Mouse (Mus musculus) cerebellum, postnatal 25 days (tissue): Measurements from ENCODE around the gene B230219D22Rik.

Experiments
- DNase-seq, 2 experiments: peaks; one replicate each; pipeline ENCODE4 v3.0.0; 2021; ENCODE audit warnings: mixed read lengths in 2 of 2

The B230219D22Rik gene

DNA sequence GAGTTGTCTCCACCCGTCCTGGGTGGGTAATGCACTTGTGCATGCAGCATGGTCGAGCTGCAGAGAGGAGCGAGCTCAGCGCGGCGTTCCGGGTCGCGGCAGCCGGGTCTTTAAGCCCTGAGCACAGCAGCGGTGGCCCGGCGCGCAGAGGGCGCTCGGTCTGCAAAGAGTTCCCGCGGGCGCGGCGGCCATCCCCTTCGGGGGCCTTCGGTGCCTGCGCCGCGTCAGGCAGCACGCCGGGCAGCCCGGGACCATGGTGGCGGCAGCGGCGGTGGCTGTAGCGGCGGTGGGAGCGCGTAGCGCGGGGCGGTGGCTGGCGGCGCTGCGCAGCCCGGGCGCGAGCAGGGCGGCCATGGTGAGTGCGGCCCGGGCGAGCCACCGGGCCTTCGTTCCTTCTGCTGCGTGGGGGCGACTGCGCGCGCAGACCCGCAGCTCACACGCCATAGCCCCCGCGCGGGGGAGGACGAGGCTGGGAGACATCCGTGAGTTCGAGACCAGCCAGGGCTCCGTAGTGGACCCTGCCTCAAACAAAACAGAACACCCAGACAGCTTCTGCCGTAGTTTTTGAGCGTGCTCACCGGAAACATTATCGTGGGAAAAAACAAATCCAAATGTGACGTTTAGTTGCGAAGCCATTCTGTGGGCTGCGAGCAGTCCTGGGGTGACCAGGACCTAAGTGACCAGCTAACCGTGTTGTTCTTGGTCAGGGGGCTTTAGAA, 34.4 kb downstream of the B230219D22Rik start, which contains the start of gene Pcbd2:
Gene Pcbd2 (plus strand): TSS at position 249 of the 719 bp plus-strand sequence.
- DNase-seq, result peak; percentile 88 to 89

DNA sequence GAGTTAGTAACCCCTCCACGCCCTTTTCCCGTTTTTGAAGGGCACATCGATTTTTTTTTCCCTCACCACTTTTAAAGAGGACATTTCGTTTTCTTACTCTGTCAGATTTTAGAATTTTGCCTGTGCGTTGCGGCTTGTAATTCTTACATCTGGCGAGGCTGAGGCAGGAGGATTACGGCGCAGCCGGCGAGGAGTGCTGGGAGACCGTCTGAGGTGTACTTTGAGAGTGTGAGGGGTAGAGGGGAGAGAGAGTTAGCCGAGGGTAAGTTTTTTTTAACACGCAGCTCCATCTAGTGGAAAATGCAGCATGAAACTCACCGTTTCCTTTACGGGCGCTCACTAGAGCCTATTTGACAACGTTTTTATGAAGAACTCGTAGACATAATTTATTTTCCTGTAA, 34.9 kb downstream of the B230219D22Rik start:
- peak; percentile 69 to 71 for DNase-seq

DNA sequence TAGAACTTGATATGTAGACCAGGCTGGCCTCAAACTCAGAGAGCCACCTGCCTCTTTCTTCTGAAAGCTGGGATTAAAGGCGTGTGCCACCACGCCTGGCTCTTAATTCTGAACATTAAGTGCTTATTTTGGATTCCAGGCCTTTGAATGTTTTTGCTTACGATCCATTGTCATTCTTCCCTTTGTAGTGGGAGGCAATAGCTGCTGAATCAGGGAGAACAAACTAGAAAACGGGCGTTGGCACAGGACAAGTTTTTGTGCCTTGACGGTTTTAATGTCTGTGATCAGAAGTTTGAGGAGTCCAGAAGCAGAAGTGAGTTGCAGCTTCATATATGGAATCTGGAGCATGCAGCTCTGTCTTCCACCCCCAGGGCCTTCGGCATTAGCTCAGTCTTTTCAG, 37.8 kb downstream of the B230219D22Rik start:
- no peak for DNase-seq

DNA sequence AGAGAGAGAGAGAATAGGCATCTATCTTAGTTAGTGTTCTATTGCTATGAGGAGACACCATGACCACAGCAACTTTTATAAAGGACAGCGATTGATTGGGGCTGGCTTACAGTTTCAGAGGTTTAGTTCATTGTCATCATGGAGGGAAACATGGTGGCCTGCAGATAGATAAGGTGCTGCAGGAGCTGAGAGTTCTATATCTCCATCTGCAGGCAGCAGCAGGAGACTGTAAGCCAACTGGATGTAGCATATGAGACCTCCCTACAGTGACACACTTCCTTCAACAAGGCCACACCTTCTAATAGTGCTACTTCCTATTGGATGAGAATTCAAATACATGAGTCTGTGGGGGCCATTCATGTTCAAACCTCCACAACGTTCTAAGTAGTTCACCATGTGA, 39.2 kb downstream of the B230219D22Rik start:
- no peak for DNase-seq

DNA sequence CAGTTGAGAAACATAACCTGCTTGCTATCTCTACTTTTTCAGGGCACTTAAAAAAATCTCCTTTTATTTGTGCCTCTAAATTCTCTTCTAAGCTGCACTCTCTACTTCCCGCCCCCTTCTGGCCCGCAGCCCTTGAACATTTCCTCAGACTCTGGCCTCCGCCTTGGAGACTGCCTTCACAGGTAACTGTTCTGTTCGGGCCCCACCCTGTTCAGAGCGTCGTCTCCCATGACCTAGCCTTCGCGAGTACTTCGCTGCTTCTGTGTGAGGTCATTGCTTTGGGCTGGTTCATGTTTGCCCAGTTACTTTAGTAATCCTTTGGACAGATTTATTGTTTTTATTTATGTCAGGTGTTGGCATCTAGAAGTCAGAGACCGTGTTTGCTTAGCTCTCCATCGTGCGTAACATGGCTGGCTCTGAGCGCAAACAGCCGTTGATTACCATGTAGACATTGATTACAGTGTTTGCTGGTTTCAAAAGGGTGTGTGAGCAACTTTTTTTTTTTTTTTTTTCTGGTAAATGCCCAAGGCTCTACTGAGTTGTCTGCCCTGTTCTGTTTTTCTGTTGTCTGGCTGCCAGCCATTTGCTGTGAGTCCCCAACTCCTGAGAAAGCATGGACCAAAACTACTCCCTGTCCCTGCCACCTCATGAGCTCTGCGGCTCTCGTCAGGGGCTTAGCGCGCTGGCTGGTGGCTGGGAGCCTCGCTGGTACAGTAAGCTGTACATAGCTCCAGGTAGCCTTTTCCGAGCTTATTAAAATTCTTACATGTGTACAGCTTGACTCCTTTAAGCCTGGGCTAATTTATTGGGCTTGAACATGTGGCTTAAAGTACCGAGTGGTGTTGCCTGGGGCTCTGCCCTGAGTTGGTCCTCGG, 40.9 kb downstream of the B230219D22Rik start:
- no peak for DNase-seq

DNA sequence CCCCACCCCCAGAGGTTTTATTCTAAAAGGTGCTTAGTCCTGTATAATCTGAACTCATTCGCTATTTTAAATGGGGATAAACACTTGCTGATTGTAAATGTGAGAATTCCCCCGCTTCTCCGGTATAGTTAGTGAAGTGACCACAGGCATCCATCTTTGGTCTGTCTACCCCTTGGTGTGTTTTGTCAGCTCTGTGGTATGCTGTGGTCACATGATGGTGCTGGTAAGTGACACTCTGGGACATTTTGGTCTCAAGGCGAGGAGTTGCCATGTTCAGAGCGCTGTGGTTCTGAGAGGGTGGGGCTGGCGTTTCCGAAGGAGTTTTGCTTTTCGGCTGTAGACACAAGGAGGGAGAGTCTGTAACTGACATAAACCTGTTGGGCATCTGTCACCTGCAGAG, 45.0 kb downstream of the B230219D22Rik start:
- DNase-seq, result no peak

DNA sequence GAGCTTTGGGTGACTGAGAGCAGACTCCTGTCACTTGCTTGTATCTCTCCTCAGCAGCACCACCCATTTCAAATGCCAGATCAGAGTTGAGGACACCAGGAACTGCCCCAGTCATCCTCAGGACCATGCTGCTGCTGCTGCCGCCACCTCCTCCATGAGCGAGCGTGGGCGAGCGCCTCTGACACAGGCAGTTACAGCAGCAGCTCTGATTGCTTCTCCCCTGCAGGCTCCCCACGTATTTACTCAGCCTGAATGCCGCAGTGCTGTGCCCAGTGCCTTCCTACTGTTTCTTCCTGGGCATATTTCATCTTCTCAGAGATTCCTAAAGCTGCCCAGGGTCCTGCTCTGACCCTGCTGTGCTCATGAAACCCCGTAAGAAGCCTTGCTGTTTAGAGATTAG, 49.4 kb downstream of the B230219D22Rik start:
- DNase-seq, result no peak
